Mouse (Mus musculus): Measurements from ENCODE around the gene Klc1.

DNA sequence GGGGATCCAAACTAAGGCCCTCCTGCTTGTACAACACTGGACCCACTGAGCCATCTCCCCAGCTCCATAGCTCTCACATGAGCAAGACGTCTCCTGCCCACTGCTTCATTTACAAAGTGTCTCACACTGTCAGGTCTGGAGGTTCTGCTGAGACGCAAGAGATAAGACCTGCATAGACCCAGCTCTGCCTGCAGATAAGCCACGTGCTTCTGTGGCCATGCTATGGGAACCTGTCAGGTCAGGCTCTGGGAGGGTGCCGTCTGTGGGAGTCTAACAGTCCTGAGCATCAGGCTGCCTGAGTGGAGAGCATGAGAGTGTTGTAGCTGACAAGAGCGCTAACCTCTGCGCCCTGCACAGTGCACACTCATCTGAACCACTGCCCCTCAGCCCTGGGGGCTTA is 28.4 kb downstream of the Klc1 start:
- TF ChIP-seq CTCF (IDR thresholded peaks at IDR 0.05; ENCODE audit: extremely low read depth, insufficient read depth, low read length) (no peak), POLR2A (IDR thresholded peaks at IDR 0.05; ENCODE audit: extremely low read depth, insufficient read depth, low read length) (no peak)
